Mouse (Mus musculus) forebrain, embryonic 16.5 days (tissue): ENCODE results near the gene Asxl1. TPM values are rescaled to one million over a fixed set of nuclear protein-coding genes. Genes with fewer than 3 reads are reported as not detected.

ENCODE experiments used
- ATAC-seq: fragments of 200-750 bp; cut with Nextera tagmentation; 2 replicates; pipeline ENCODE4 v1.8.0; 2017; ENCODE audit warnings: mild to moderate bottlenecking, moderate library complexity
- H3K27ac ChIP-seq: fragments of 300-500 bp; sonication (generic); 2 replicates; pipeline ENCODE4 v1.5.1; 2014; ENCODE audit warnings: low read length, control low read depth
- H3K27me3 ChIP-seq: fragments of 300-500 bp; sonication (generic); replicated peaks from 2 replicates; pipeline ENCODE4 v1.6.1; 2014; ENCODE audit warnings: low read length; ENCODE audit not compliant: control insufficient read depth, insufficient read depth
- H3K36me3 ChIP-seq: fragments of 300-500 bp; sonication (generic); 2 replicates; pipeline ENCODE4 v1.6.1; 2014; ENCODE audit not compliant: control insufficient read depth, insufficient read depth
- H3K4me1 ChIP-seq: fragments of 300-500 bp; sonication (generic); replicated peaks from 2 replicates; pipeline ENCODE4 v1.6.1; 2014; ENCODE audit warnings: low read length; ENCODE audit not compliant: control insufficient read depth, insufficient read depth
- H3K4me2 ChIP-seq: fragments of 300-500 bp; sonication (generic); 2 replicates; pipeline ENCODE4 v1.6.1; 2014; ENCODE audit warnings: mild to moderate bottlenecking, low read length, control low read depth
- H3K4me3 ChIP-seq: fragments of 300-500 bp; sonication (generic); replicated peaks from 2 replicates; pipeline ENCODE4 v1.5.1; 2014; ENCODE audit warnings: mild to moderate bottlenecking, low read length, control low read depth
- H3K9ac ChIP-seq: fragments of 300-500 bp; sonication (generic); replicated peaks from 2 replicates; pipeline ENCODE4 v1.6.1; 2014; ENCODE audit warnings: low read depth, low read length, control low read depth
- H3K9me3 ChIP-seq: fragments of 300-500 bp; sonication (generic); 2 replicates; pipeline ENCODE4 v1.6.1; 2016; ENCODE audit warnings: low read length; ENCODE audit not compliant: control insufficient read depth
- WGBS: fragments of 180-500 bp; shearing (Covaris S2); extraction: QIAGEN DNeasy Blood & Tissue Kit; methylation state at CpG from one replicate; pipeline ENCODE4 v1.1.7; 2014; 5-methylcytosine and 5-hydroxymethylcytosine counted together
- polyA plus RNA-seq: library from polyadenylated mRNA; unstranded; fragments of >200 nt; fragmentation: Nextera tagmentation; extraction: Ambion mirVana; gene quantifications from 2 replicates; pipeline ENCODE4 v1.2.1, GENCODE M21; 2015

Gene Asxl1
- polyA plus RNA-seq, 1 experiment from 2014 or later: 10.9 TPM

DNA sequence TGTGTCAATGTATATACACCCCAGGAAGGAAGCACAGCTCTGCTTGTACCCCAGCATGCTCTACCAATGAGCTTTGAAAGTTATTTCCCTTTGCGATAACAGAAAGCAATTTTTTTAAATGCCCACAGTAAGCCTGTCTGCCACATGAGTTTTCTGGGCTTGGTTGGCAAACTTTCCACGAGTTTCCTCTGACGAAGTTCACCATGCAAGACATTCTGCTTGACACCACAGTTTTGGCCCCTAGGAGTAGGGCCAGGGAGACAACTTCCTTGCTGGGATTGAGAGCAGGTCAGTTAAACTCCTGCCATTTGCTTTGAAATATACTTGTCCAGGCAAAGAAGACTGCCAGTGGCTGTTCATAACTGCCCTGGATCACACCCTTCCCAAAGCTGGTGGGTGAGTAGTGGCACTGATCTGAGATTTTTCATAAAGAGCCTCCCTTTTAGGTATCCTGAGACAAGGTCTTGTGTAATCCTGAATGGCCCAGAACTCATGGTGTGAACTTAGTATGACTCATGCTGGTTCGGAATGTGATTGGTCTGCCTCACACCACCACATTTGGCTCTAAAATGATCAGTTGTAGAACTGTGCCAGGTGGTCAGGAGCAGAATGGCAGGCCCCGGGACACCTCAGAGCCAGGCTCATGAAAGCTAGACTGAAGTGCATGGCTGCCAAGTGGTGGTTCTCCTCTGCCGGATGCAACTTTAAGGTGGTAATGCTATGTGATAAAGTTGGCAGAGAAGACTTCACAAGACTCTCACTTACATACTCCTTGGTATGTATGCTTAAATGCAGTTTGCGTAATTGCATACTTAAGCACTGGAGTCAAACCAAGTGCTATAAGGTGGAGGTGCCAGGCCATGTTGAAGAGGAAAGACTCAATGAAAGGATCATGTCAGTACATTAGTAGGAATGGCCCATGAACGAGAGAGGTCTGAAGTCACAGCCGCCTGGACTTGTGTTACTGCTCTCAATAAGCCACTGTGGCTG, 7.0 kb upstream of the Asxl1 start:
- Histone ChIP-seq H3K9me3 (no peaks in the 10 kb centered on the region), H3K9ac (no peak overlapping the region), H3K4me1 (no peaks in the 10 kb centered on the region), H3K27ac (no peak overlapping the region), H3K27me3 (no peaks in the 10 kb centered on the region), H3K4me3 (no peak overlapping the region), H3K36me3 (no peaks in the 10 kb centered on the region), H3K4me2 (no peak overlapping the region)
- ATAC-seq: no peak
- 86% methylated on average over 9 of the region's 9 CpGs for WGBS

DNA sequence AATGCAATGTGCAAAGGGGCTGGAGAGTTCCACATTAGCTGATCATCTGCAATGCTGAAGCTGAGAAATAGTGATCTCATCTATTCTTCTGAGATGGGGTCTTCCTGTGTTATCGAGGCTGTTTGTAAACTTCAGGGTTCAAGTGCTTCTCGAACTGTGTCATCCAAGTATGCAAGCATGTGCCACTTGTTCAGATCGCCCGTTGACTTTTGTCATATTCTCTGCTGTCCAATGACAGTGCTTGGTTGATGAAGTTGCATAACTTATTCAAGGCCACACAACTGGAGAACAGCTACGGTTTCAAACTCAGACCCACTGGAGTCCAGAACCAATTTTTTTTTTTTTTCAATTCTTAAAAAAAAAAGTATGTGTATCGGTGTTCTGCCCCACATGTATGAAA, 3.5 kb upstream of the Asxl1 start:
- Histone ChIP-seq H3K27me3 (no peaks in the 10 kb centered on the region), H3K4me1 (peaks cover 7% of the 10 kb centered on the region), H3K9me3 (no peaks in the 10 kb centered on the region), H3K27ac (no peak overlapping the region), H3K9ac (no peak overlapping the region), H3K36me3 (no peaks in the 10 kb centered on the region), H3K4me3 (no peak overlapping the region), H3K4me2 (no peak overlapping the region)
- WGBS: 91% methylated on average over 6 of the region's 6 CpGs
- ATAC-seq: no peak

GRCm38 (mm10) chr2:153342602-153343001, 3.0 kb upstream of the Asxl1 start:
- WGBS: 83% methylated on average over 3 of the region's 3 CpGs
- H3K4me1 ChIP-seq: peaks cover 11% of the 10 kb centered on the region
- no peaks in the 10 kb centered on the region for H3K36me3 ChIP-seq
- no peak overlapping the region for H3K4me2 ChIP-seq
- no peak overlapping the region for H3K9ac ChIP-seq
- no peak for ATAC-seq
- no peak overlapping the region for H3K27ac ChIP-seq
- H3K27me3 ChIP-seq: no peaks in the 10 kb centered on the region
- H3K4me3 ChIP-seq: no peak overlapping the region
- no peaks in the 10 kb centered on the region for H3K9me3 ChIP-seq

GRCm38 (mm10) chr2:153343191-153343590, 2.4 kb upstream of the Asxl1 start:
- no peaks in the 10 kb centered on the region for H3K27me3 ChIP-seq
- no peak for ATAC-seq
- H3K27ac ChIP-seq: no peak overlapping the region
- H3K9me3 ChIP-seq: no peaks in the 10 kb centered on the region
- H3K4me3 ChIP-seq: no peak overlapping the region
- H3K4me1 ChIP-seq: peaks cover 14% of the 10 kb centered on the region
- no peak overlapping the region for H3K9ac ChIP-seq
- H3K36me3 ChIP-seq: no peaks in the 10 kb centered on the region
- H3K4me2 ChIP-seq: no peak overlapping the region

DNA sequence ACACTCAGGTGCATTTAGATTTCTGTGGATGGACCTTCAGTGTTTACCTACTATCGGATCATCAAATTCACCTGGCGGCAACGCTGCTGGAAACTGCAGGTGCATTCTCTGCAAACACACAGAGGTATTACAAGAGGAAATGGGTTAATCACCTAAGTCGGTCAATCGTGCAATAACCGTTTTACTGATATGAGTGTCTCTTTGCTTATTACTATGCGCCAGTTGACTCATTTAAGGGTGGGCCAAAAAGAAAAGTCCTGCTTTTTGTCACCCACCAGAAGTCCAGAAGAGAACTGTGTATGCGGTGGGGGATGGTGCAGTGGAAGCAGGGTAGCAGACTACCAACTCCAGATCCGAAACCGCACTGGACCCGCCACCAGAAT, 567 bp upstream of the Asxl1 start:
- Histone ChIP-seq H3K4me3 (peak overlapping the region; percentile 82), H3K27ac (peak overlapping the region; percentile 71), H3K9ac (peak overlapping the region; percentile 68), H3K36me3 (no peaks in the 10 kb centered on the region), H3K9me3 (no peaks in the 10 kb centered on the region), H3K27me3 (no peaks in the 10 kb centered on the region), H3K4me2 (peak overlapping the region; percentile 56), H3K4me1 (peaks cover 25% of the 10 kb centered on the region)
- 6% methylated on average over 11 of the region's 11 CpGs for WGBS
- no peak for ATAC-seq

DNA sequence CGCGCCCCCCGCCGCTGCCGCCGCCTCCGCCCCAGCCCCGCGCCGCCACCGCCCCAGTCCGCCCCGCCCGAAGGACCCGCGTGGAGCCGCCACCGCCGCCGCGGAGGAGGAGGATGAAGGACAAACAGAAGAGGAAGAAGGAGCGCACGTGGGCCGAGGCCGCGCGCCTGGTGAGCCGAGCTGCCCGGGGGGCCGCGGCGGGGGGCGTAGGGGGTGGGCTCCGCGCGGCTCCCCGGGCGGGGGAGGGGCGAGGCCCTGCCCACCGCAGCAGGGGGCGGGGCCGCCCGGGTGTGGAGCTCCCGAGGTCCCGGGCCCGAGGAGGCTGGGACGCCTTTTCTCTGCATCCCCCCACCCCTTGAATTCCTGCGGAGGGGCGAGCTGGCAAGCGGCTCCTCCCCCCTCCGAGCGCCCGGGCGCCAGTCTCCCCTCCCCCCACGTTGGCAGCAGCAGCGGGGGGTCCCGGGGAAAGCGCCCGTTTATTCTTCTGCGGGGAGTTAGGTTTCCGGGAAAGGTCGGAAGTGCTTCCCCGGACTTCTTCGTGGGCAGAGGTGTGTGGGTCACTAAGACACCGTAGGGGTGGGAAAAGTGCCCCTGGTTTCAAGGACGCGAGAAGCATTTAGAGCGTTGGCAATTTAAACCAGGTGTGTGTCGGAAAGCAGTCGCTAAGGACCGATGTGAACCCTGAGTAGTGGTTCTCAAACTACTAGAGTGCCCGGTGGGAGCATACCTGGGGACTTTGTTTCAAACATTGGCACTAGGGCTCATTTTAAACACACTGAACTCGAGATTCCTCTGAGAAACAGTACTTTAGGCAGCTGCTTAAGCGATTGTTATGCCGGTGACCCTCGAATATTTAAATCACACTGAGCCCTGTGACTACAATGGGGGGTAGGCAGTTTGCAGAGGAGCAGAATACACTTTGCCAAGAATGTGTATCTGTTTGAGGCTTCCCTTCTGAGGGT, 873 bp downstream of the Asxl1 start:
- no peaks in the 10 kb centered on the region for H3K27me3 ChIP-seq
- H3K4me2 ChIP-seq: peak overlapping the region; percentile 83
- peak overlapping the region; percentile 95 for H3K27ac ChIP-seq
- peak overlapping the region; percentile 82 for H3K4me3 ChIP-seq
- no peaks in the 10 kb centered on the region for H3K9me3 ChIP-seq
- no peaks in the 10 kb centered on the region for H3K36me3 ChIP-seq
- peak overlapping the region; percentile 87 for H3K9ac ChIP-seq
- ATAC-seq: peak; percentile 11
- peaks cover 39% of the 10 kb centered on the region for H3K4me1 ChIP-seq
- under 1% methylated on average over 42 of the region's 76 CpGs for WGBS

DNA sequence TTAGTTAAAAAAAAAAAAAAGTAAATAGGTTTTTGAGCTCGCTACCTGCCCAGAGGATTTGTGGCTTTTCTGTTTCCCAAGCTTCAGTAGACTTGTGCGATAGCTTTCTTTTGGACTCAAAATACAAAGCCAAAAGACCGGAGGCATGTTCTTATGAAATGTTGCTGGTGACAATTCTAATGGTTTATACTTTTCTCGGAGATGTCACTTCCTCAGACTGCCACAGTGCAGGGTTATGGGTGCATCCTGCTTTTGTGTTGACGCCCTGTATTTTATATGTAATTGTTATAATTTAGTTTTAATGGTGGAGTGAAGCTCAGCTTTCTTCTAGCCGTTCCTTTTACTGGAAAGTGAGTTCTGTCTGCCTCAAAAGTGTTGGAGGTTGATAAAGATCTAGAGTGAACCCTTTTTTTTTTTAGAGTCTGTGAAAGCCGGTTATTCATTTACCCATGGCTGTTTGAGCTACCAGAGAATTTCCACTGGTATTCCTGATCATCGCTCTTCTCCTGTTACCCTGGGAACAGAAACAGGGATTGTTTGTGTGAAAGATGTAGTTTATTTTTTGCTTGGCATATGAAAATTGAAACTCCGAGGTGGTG, 1.7 kb downstream of the Asxl1 start:
- Histone ChIP-seq H3K9me3 (no peaks in the 10 kb centered on the region), H3K4me1 (peaks cover 39% of the 10 kb centered on the region), H3K4me3 (peak overlapping the region; percentile 82), H3K27me3 (no peaks in the 10 kb centered on the region), H3K9ac (peak overlapping the region; percentile 87), H3K4me2 (peak overlapping the region; percentile 83), H3K27ac (peak overlapping the region; percentile 95), H3K36me3 (no peaks in the 10 kb centered on the region)
- WGBS: 8% methylated on average over 9 of the region's 9 CpGs
- ATAC-seq: no peak

GRCm38 (mm10) chr2:153348100-153348831, 2.6 kb downstream of the Asxl1 start:
- H3K4me1 ChIP-seq: peaks cover 39% of the 10 kb centered on the region
- 39% methylated on average over 6 of the region's 6 CpGs for WGBS
- H3K4me2 ChIP-seq: peak overlapping the region; percentile 83
- H3K27me3 ChIP-seq: no peaks in the 10 kb centered on the region
- no peak overlapping the region for H3K9ac ChIP-seq
- peaks cover 2% of the 10 kb centered on the region; the same call in 1 of the 2 replicates for H3K36me3 ChIP-seq
- ATAC-seq: no peak
- no peaks in the 10 kb centered on the region for H3K9me3 ChIP-seq
- H3K27ac ChIP-seq: no peak overlapping the region
- no peak overlapping the region for H3K4me3 ChIP-seq
